7 mouse cellular contexts compared by ENCODE assay signal in the genomic region with DNA sequence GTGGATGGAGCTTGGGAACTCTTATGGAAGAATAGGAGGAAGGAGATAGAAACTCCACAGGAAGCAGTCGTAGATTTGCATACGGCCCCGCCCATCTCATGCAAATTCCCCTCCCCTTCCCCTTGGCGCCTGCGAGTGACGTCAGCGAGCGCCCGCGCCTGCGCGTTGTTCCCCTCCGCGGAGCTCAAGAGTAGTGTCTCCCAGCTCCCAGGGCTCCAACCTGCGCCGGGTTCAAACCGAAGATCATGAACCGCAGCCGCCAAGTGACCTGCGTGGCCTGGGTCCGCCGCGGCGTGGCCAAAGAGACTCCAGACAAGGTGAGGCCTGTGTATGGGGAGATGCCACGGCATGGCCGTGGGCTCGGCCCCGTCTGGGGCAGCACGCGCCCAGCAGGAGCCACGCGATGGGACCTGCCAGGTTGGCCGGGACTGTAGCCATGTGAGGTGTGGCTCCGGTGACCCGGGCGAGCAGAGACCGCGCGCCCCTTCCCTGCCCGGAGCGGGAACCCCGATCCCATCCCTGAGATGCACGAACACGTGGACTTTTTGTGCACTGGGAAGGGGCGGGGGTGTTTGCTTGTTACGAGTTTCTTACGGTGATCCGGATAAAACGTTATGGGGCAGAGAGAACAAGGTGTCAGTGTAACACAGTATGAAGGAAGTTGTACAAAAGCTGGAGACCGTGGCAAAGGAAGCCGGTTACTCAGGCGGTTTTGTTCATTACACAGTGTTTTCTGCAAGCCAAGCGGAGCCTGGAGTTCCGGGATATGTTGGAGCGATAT. TPM values are rescaled to one million over a fixed set of nuclear protein-coding genes. Genes with fewer than 3 reads are reported as not detected.
DNase-seq lines count a peak whose midpoint lies in the region; ATAC-seq lines count a peak whose summit lies in the region.

No protein-coding gene starts in this region.

- H3K4me1 ChIP-seq in embryonic facial prominence, embryonic 11.5 days (ENCODE audit: control insufficient read depth, insufficient read depth, low read length), result no peaks in the 10 kb centered on the region
- peaks cover 11% of the 10 kb centered on the region for H3K4me1 ChIP-seq in limb, embryonic 10.5 days
- peaks cover 14% of the 10 kb centered on the region for H3K4me1 ChIP-seq in midbrain, embryonic 13.5 days (replicated peaks)

- peak overlapping the region; percentile 77 for H3K4me2 ChIP-seq in embryonic facial prominence, embryonic 11.5 days (ENCODE audit: low read depth, low read length)
- peak overlapping the region; percentile 92 for H3K4me2 ChIP-seq in midbrain, embryonic 13.5 days (replicated peaks)

- H3K9me3 ChIP-seq in embryonic facial prominence, embryonic 11.5 days (replicated peaks; ENCODE audit: control insufficient read depth, low read length), result no peaks in the 10 kb centered on the region
- no peaks in the 10 kb centered on the region for H3K9me3 ChIP-seq in limb, embryonic 10.5 days (replicated peaks)
- 0 out of 2 replicates have a peak, but pooled peaks cover 3% of the 10 kb centered on the region for H3K9me3 ChIP-seq in midbrain, embryonic 13.5 days

- peaks cover 5% of the 10 kb centered on the region for H3K36me3 ChIP-seq in embryonic facial prominence, embryonic 11.5 days (replicated peaks; ENCODE audit: control insufficient read depth, insufficient read depth, low read depth, low read length)
- H3K36me3 ChIP-seq in limb, embryonic 10.5 days, result peaks cover 30% of the 10 kb centered on the region
- peaks cover 30% of the 10 kb centered on the region for H3K36me3 ChIP-seq in midbrain, embryonic 13.5 days

- peak overlapping the region; percentile 99 for H3K4me3 ChIP-seq in embryonic facial prominence, embryonic 11.5 days (ENCODE audit: low read depth, low read length)
- peak overlapping the region; percentile 98 for H3K4me3 ChIP-seq in limb, embryonic 10.5 days
- peak overlapping the region; percentile 88 for H3K4me3 ChIP-seq in midbrain, embryonic 13.5 days (replicated peaks)

- ATAC-seq in embryonic facial prominence, embryonic 11.5 days (replicated peaks; ENCODE audit: insufficient number of reproducible peaks, low FRiP score, low TSS enrichment, low read depth), result peak; percentile 89
- ATAC-seq in granulocyte monocyte progenitor cell, adult 5-6 weeks (replicated peaks; ENCODE audit: poor library complexity, severe bottlenecking), result peak; percentile 86
- peak; percentile 94 for ATAC-seq in midbrain, embryonic 13.5 days

- no peak overlapping the region for H3K27ac ChIP-seq in embryonic facial prominence, embryonic 11.5 days (replicated peaks; ENCODE audit: low read depth, low read length)
- H3K27ac ChIP-seq in limb, embryonic 10.5 days, result peak overlapping the region; percentile 86
- peak overlapping the region; percentile 19; the same call in 1 of the 2 replicates for H3K27ac ChIP-seq in midbrain, embryonic 13.5 days

- H3K27me3 ChIP-seq in embryonic facial prominence, embryonic 11.5 days (ENCODE audit: control insufficient read depth, insufficient read depth, low read length), result no peaks in the 10 kb centered on the region
- H3K27me3 ChIP-seq in limb, embryonic 10.5 days (ENCODE audit: low read depth, poor library complexity, severe bottlenecking), result no peaks in the 10 kb centered on the region
- H3K27me3 ChIP-seq in midbrain, embryonic 13.5 days, result no peaks in the 10 kb centered on the region

- DNase-seq in adrenal gland, postnatal 14 days, result peak; percentile 96
- DNase-seq in embryonic facial prominence, embryonic 11.5 days (ENCODE audit: low spot score), result peak; percentile 93
- DNase-seq in kidney, adult 11 months, result peak; percentile 89
- peak; percentile 94 for DNase-seq in limb, embryonic 10.5 days (ENCODE audit: low spot score)
- DNase-seq in spleen, adult 12 weeks (ENCODE audit: low spot score), result peak; percentile 79

- WGBS in embryonic facial prominence, embryonic 11.5 days, result under 1% methylated on average over 55 of the region's 55 CpGs
- WGBS in limb, embryonic 10.5 days, result under 1% methylated on average over 55 of the region's 55 CpGs
- under 1% methylated on average over 55 of the region's 55 CpGs for WGBS in midbrain, embryonic 13.5 days

- peak overlapping the region; percentile 90 for H3K9ac ChIP-seq in embryonic facial prominence, embryonic 11.5 days (replicated peaks; ENCODE audit: low read length)
- H3K9ac ChIP-seq in midbrain, embryonic 13.5 days (replicated peaks), result peak overlapping the region; percentile 84

RNA-seq across cellular contexts. Expression of a gene that starts 42.6 kb away (rescaled TPM):
- total RNA-seq in adrenal gland, postnatal 14 days (2021), result 20.0 and 24.6 TPM in 2 replicates
- 110 and 116 TPM in 2 replicates for polyA plus RNA-seq in embryonic facial prominence, embryonic 11.5 days (2014; fragmentation: Nextera tagmentation; extraction: Ambion mirVana)
- 46.8 and 51.1 TPM in 2 replicates for total RNA-seq in granulocyte monocyte progenitor cell, adult 5-6 weeks (2014; fragmentation: Nextera tagmentation)
- total RNA-seq in granulocyte monocyte progenitor cell, adult 5-6 weeks (2017), result 78.9 and 81.5 TPM in 2 replicates
- 113 and 121 TPM in 2 replicates for polyA plus RNA-seq in limb, embryonic 10.5 days (2016; fragmentation: Nextera tagmentation; extraction: Ambion mirVana)
- 69.1 and 75.5 TPM in 2 replicates for polyA plus RNA-seq in midbrain, embryonic 13.5 days (2015; fragmentation: Nextera tagmentation; extraction: Ambion mirVana)

RNA-seq across cellular contexts. Expression of a gene that starts 45.1 kb away (rescaled TPM):
- 14.8 and 16.2 TPM in 2 replicates for total RNA-seq in adrenal gland, postnatal 14 days (2021)
- polyA plus RNA-seq in embryonic facial prominence, embryonic 11.5 days (2014; fragmentation: Nextera tagmentation; extraction: Ambion mirVana), result 37.3 and 38.1 TPM in 2 replicates
- total RNA-seq in granulocyte monocyte progenitor cell, adult 5-6 weeks (2014; fragmentation: Nextera tagmentation), result 17.5 and 22.3 TPM in 2 replicates
- total RNA-seq in granulocyte monocyte progenitor cell, adult 5-6 weeks (2017), result 25.6 and 28.9 TPM in 2 replicates
- 30.6 and 30.8 TPM in 2 replicates for polyA plus RNA-seq in limb, embryonic 10.5 days (2016; fragmentation: Nextera tagmentation; extraction: Ambion mirVana)
- 22.3 and 26.0 TPM in 2 replicates for polyA plus RNA-seq in midbrain, embryonic 13.5 days (2015; fragmentation: Nextera tagmentation; extraction: Ambion mirVana)

RNA-seq across cellular contexts. Expression of a gene that starts 55.6 kb away (rescaled TPM):
- not detected in 2 replicates for total RNA-seq in adrenal gland, postnatal 14 days (2021)
- polyA plus RNA-seq in embryonic facial prominence, embryonic 11.5 days (2014; fragmentation: Nextera tagmentation; extraction: Ambion mirVana), result 0.47 and 0.50 TPM in 2 replicates
- not detected in 2 replicates for total RNA-seq in granulocyte monocyte progenitor cell, adult 5-6 weeks (2014; fragmentation: Nextera tagmentation)
- total RNA-seq in granulocyte monocyte progenitor cell, adult 5-6 weeks (2017), result not detected in 2 replicates
- 0.11 and 0.19 TPM in 2 replicates for polyA plus RNA-seq in limb, embryonic 10.5 days (2016; fragmentation: Nextera tagmentation; extraction: Ambion mirVana)
- 0.95 and 1.0 TPM in 2 replicates for polyA plus RNA-seq in midbrain, embryonic 13.5 days (2015; fragmentation: Nextera tagmentation; extraction: Ambion mirVana)
